Mouse (Mus musculus) liver, embryonic 16.5 days (tissue): ENCODE results near the gene Eef1b2. TPM values are rescaled to one million over a fixed set of nuclear protein-coding genes. Genes with fewer than 3 reads are reported as not detected.
A peak's percentile ranks its signal among the peaks of the same experiment; 100 is the strongest.
"Not testable (repeated sequence)": the region's sequence is repeated elsewhere in the genome, so short reads cannot be mapped to it uniquely, and the experiment has no call there.

Experiments used
- ATAC-seq: fragments of 200-750 bp; cut with Nextera tagmentation; 2 replicates; pipeline ENCODE4 v1.8.0; 2017; ENCODE audit warnings: low read depth, mild to moderate bottlenecking, moderate number of reproducible peaks, moderate library complexity
- H3K27ac ChIP-seq: fragments of 300-500 bp; sonication (generic); 2 replicates; pipeline ENCODE4 v1.5.1; 2014; ENCODE audit warnings: mild to moderate bottlenecking, low read length
- H3K27me3 ChIP-seq: fragments of 300-500 bp; sonication (generic); 2 replicates; pipeline ENCODE4 v1.6.1; 2014; ENCODE audit warnings: low read depth, low read length, mixed read lengths; ENCODE audit not compliant: control insufficient read depth, insufficient read depth
- H3K36me3 ChIP-seq: fragments of 300-500 bp; sonication (generic); 2 replicates; pipeline ENCODE4 v1.6.1; 2014; ENCODE audit warnings: mild to moderate bottlenecking; ENCODE audit not compliant: control insufficient read depth, insufficient read depth
- H3K4me1 ChIP-seq: fragments of 300-500 bp; sonication (generic); 2 replicates; pipeline ENCODE4 v1.6.1; 2014; ENCODE audit warnings: low read depth, low read length, mixed read lengths; ENCODE audit not compliant: control insufficient read depth
- H3K4me2 ChIP-seq: fragments of 300-500 bp; sonication (generic); 2 replicates; pipeline ENCODE4 v1.6.1; 2014; ENCODE audit warnings: low read depth, low read length, mixed read lengths
- H3K4me3 ChIP-seq: fragments of 300-500 bp; sonication (generic); 2 replicates; pipeline ENCODE4 v1.5.1; 2014; ENCODE audit warnings: low read depth, mild to moderate bottlenecking, low read length
- H3K9ac ChIP-seq: fragments of 300-500 bp; sonication (generic); 2 replicates; pipeline ENCODE4 v1.6.1; 2014; ENCODE audit warnings: low read depth, low read length
- H3K9me3 ChIP-seq: fragments of 300-500 bp; sonication (generic); replicated peaks from 2 replicates; pipeline ENCODE4 v1.6.1; 2016; ENCODE audit warnings: low read length; ENCODE audit not compliant: control insufficient read depth
- WGBS: fragments of 180-500 bp; shearing (Covaris S2); extraction: QIAGEN DNeasy Blood & Tissue Kit; methylation state at CpG from one replicate; pipeline ENCODE4 v1.1.7; 2014; ENCODE audit not compliant: insufficient replicate concordance; 5-methylcytosine and 5-hydroxymethylcytosine counted together
- polyA plus RNA-seq: library from polyadenylated mRNA; unstranded; fragments of >200 nt; fragmentation: Nextera tagmentation; extraction: Ambion mirVana; gene quantifications from 2 replicates; pipeline ENCODE4 v1.2.1, GENCODE M21; 2015

Gene Eef1b2
- polyA plus RNA-seq, 1 experiment from 2014 or later, result 207 TPM

DNA sequence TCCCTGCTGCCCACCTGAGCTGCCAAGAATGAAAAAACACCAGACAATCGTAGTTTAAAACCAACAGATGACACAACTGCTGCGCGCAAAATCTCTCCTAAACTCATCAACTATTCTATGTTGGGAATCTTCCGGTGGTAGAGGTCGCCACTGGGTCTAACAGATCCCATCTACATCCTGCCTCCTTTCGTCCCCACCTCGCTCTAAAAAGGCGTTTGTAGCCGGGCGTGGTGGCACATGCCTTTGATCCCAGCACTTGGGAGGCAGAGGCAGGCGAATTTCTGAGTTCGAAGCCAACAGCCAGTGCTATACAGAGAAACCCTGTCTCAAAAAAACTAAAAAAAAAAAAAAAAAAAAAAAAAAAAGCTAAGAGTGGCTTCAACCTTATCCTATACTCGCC, 36.4 kb upstream of the Eef1b2 start:
- H3K27ac ChIP-seq, result no peak overlapping the region
- H3K9ac ChIP-seq, result no peak overlapping the region
- no peak for ATAC-seq
- no peaks in the 10 kb centered on the region for H3K27me3 ChIP-seq
- no peak overlapping the region for H3K4me2 ChIP-seq
- H3K4me3 ChIP-seq, result no peak overlapping the region
- WGBS, result 84% methylated on average over 13 of the region's 13 CpGs
- H3K36me3 ChIP-seq, result peaks cover 16% of the 10 kb centered on the region
- no peaks in the 10 kb centered on the region; the same call in 1 of the 2 replicates for H3K4me1 ChIP-seq
- no peaks in the 10 kb centered on the region for H3K9me3 ChIP-seq

DNA sequence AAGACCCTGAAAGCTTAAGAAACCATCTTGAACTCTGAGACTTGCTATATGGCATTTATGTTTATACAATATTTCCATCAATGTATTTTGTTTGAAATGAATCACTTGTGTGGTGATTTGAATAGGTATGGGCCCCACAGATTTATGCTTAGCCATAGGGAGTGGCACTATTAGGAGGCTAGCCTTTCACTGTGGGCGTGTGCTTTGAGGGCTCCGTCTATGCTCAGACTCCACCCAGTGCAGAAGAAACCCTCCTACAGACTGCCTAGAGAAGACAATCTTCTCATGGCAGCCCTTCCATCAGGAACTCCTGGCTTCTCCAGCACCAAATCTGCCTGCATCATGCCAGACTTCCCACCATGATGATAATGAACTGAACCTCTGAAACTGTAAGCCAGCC, 8.0 kb upstream of the Eef1b2 start:
- 35% methylated on average over 2 of the region's 2 CpGs for WGBS
- Histone ChIP-seq H3K9me3 (no peaks in the 10 kb centered on the region), H3K27ac (no peak overlapping the region), H3K4me3 (no peak overlapping the region), H3K4me2 (no peak overlapping the region), H3K4me1 (no peaks in the 10 kb centered on the region; the same call in 1 of the 2 replicates), H3K9ac (no peak overlapping the region), H3K36me3 (peaks cover 30% of the 10 kb centered on the region), H3K27me3 (no peaks in the 10 kb centered on the region)
- no peak for ATAC-seq

DNA sequence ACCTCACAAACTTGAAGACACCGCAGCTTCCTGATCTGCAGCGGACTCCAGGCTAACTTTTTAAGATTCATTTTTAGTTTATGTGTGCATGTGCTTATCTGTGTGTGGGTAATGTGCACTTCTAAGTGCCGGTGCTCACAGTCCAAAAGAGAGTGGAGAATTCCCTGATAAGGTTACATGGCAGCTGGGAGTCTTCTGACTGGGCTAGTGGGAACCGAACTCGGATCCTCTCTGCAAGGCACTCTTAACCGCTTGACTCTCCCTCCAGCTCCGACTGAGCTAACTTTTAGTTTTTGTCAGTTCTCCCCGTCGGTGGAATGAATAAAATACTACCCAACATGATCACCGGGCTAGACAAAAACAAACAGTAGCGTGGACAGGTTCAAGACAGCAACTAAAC, 772 bp upstream of the Eef1b2 start:
- Histone ChIP-seq H3K27me3 (no peaks in the 10 kb centered on the region), H3K9me3 (no peaks in the 10 kb centered on the region), H3K36me3 (peaks cover 16% of the 10 kb centered on the region), H3K4me2 (peak overlapping the region; percentile 80), H3K4me1 (peaks cover 22% of the 10 kb centered on the region), H3K27ac (peak overlapping the region; percentile 89), H3K9ac (peak overlapping the region; percentile 94), H3K4me3 (peak overlapping the region; percentile 92)
- ATAC-seq, result no peak
- 2% methylated on average over 11 of the region's 11 CpGs for WGBS

DNA sequence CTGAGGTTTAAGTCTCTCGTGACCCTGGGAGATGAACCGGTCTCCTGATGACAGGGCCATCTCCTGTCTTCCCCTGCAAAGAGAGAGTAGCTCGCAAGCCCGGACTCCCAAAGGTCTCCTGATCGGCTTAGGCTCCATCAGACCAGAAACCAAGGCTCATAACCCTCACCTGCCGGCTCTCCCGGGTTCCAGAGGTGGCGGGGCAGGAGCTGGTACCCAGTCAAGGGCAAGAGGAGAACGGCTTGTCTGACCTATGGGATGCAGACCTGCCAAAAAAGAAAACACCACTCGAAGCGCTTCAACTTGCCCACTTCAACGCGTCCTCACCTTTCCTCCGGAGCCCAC, 394 bp upstream of the Eef1b2 start:
- under 1% methylated on average over 14 of the region's 14 CpGs for WGBS
- peak overlapping the region; percentile 89 for H3K27ac ChIP-seq
- H3K4me3 ChIP-seq, result peak overlapping the region; percentile 92
- peak overlapping the region; percentile 94 for H3K9ac ChIP-seq
- peak; percentile 25 for ATAC-seq
- H3K27me3 ChIP-seq, result no peaks in the 10 kb centered on the region
- peaks cover 13% of the 10 kb centered on the region for H3K36me3 ChIP-seq
- peak overlapping the region; percentile 80 for H3K4me2 ChIP-seq
- H3K9me3 ChIP-seq, result no peaks in the 10 kb centered on the region
- H3K4me1 ChIP-seq, result peaks cover 22% of the 10 kb centered on the region

DNA sequence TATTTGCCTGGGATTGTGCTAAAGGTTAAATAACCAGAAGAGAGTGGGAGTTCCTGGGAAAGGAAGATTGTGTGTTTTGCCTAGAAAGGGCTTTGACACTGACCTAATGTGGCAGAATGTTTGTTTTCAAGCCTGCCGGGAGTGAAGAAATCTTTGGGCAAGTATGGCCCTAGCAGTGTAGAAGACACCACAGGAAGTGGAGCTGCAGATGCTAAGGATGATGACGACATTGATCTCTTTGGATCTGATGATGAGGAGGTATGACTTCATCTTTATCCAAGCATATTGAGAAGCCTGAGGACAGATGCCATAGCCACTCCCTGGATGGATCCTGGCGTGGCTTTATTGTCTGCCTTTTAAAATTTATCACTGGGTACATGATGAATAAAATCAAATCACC, 1.7 kb downstream of the Eef1b2 start:
- H3K36me3 ChIP-seq, result peaks cover 11% of the 10 kb centered on the region
- H3K9me3 ChIP-seq, result no peaks in the 10 kb centered on the region
- peak overlapping the region; percentile 94 for H3K9ac ChIP-seq
- no peak for ATAC-seq
- WGBS, result 41% methylated on average over 3 of the region's 3 CpGs
- H3K27me3 ChIP-seq, result no peaks in the 10 kb centered on the region
- peak overlapping the region; percentile 92 for H3K4me3 ChIP-seq
- peaks cover 22% of the 10 kb centered on the region for H3K4me1 ChIP-seq
- no peak overlapping the region for H3K27ac ChIP-seq
- H3K4me2 ChIP-seq, result peak overlapping the region; percentile 80

DNA sequence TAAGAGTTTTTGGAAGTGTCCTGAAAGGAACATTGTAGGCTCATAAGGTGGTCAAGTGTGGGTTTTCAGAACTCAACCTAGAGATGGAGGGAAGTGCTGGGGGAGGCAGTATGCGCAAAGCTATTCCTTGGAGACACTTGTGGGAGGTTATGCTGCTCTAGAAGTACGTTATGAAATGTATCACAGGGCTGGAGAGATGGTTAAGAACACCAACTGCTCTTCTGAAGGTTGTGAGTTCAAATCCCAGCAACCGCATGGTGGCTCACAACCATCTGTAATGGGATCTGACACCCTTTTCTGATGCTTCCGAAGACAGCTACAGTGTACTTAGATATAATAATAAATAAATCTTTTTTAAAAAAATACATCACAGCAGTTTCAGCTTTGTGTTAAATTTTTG, 3.5 kb downstream of the Eef1b2 start:
- no peak for ATAC-seq
- 84% methylated on average over 4 of the region's 4 CpGs for WGBS
- no peak overlapping the region for H3K9ac ChIP-seq
- no peak overlapping the region for H3K27ac ChIP-seq
- peaks cover 11% of the 10 kb centered on the region for H3K36me3 ChIP-seq
- H3K4me2 ChIP-seq, result no peak overlapping the region
- H3K9me3 ChIP-seq, result no peaks in the 10 kb centered on the region
- no peak overlapping the region for H3K4me3 ChIP-seq
- H3K4me1 ChIP-seq, result peaks cover 16% of the 10 kb centered on the region
- no peaks in the 10 kb centered on the region for H3K27me3 ChIP-seq

DNA sequence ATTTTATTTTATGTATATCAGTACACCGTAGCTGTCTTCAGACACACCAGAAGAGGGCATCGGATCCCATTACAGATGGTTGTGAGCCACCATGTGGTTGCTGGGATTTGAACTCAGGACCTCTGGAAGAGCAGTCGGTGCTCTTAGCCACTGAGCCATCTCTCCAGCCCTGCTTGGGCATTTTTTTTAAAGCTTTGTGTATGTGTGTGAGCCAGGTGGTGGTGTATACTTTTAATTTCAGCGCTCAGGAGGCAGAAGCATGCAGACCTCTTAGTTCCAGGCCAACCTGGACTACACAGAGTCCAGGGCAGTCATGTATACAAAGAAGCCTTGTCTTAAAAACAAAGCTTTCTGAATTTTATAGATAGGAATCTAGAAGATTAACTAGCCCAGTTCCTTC, 4.0 kb downstream of the Eef1b2 start:
- H3K27me3 ChIP-seq, H3K4me3 ChIP-seq, H3K9ac ChIP-seq, H3K9me3 ChIP-seq, H3K4me2 ChIP-seq, ATAC-seq: not testable (repeated sequence)
- Histone ChIP-seq H3K36me3 (peaks cover 11% of the 10 kb centered on the region), H3K27ac (0 out of 2 replicates have a peak overlapping the region, but pooled peaks have one; percentile 17), H3K4me1 (peaks cover 11% of the 10 kb centered on the region)
- 58% methylated on average over 4 of the region's 4 CpGs for WGBS

DNA sequence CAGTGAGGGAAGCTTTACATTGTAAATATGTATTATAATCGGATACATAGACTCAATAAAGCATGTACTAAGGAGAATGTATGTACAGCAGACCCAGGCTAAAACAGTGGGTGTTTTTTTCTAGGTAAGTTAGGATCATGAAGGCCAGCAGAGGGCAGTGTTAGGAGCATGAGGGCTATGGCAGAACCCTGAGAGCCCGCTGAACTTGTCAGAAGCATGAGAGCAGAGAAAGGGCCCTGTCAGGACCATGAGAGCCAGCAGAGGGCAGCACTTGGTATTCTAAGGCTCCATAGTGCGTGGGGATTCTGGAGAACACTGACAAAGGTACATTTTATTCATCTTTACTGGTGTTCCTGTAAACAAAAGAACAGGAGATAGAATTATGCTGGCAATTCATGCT, 4.4 kb downstream of the Eef1b2 start:
- ATAC-seq, result peak; percentile 69
- 7% methylated on average over 3 of the region's 3 CpGs for WGBS
- no peaks in the 10 kb centered on the region for H3K27me3 ChIP-seq
- peaks cover 11% of the 10 kb centered on the region for H3K36me3 ChIP-seq
- H3K4me1 ChIP-seq, result peaks cover 10% of the 10 kb centered on the region
- 0 out of 2 replicates have a peak overlapping the region, but pooled peaks have one; percentile 17 for H3K27ac ChIP-seq
- no peaks in the 10 kb centered on the region for H3K9me3 ChIP-seq
- H3K4me2 ChIP-seq, result no peak overlapping the region
- no peak overlapping the region for H3K4me3 ChIP-seq
- no peak overlapping the region for H3K9ac ChIP-seq

DNA sequence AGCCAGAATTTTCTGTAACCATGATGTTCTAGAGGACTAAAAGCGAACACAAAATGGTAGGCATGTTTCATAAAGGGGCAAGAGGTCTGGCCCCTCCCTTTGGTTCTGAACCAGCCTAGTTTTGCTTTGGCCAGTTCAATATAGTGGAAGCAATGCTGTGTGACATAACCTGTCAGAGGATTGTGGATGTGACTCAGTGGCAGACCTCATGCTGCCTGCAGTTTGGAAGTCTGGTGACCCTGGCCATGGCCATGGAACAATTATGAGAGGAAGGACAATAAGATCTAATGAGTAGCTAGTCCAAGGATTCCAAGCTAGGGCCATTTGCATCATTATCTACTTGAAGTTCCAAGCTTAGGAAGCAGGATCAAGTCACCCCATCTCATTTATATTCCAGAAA, 4.9 kb downstream of the Eef1b2 start:
- H3K36me3 ChIP-seq, result peaks cover 11% of the 10 kb centered on the region
- H3K4me3 ChIP-seq, result no peak overlapping the region
- peaks cover 10% of the 10 kb centered on the region for H3K4me1 ChIP-seq
- H3K27me3 ChIP-seq, result no peaks in the 10 kb centered on the region
- no peak for ATAC-seq
- no peak overlapping the region for H3K27ac ChIP-seq
- no peak overlapping the region for H3K9ac ChIP-seq
- no peaks in the 10 kb centered on the region for H3K9me3 ChIP-seq
- no peak overlapping the region for H3K4me2 ChIP-seq
- 89% methylated on average over 1 of the region's 1 CpGs for WGBS
